16 mouse cellular contexts compared by ENCODE assay signal in genomic region chr1:189605598-189606126, GRCm38 (mm10).
"Had no signal": no experiment of that assay in that cellular context is flagged by ENCODE, and none has a peak within 500 bp of the region (broad histone marks: within the 10 kb centered on the region; RNA-seq: fewer than 3 reads in every experiment).

No protein-coding gene starts in this region.

- ATAC-seq: hindbrain, postnatal 0 days; intestine, embryonic 15.5 days; intestine, postnatal 0 days had no signal

- DNase-seq: gastrocnemius, postnatal 14 days; gastrocnemius, postnatal 36 days; heart, adult 11 months; heart, adult 2 months; heart, postnatal 14 days; heart, postnatal 36 days; kidney, adult 18-20 months; kidney, adult 8-10 months; kidney, postnatal 14 days; kidney, postnatal 36 days; layer of hippocampus, adult 9-11 months; layer of hippocampus, postnatal 36 days; liver had no signal
